Mouse (Mus musculus): ENCODE measurements around the gene Nr4a3.

Nr4a3 gene

GRCm38 (mm10) chr4:48050442-48050841 is 5.5 kb downstream of the Nr4a3 start:
- in situ Hi-C loops (cut with MboI) = no loop called here

DNA sequence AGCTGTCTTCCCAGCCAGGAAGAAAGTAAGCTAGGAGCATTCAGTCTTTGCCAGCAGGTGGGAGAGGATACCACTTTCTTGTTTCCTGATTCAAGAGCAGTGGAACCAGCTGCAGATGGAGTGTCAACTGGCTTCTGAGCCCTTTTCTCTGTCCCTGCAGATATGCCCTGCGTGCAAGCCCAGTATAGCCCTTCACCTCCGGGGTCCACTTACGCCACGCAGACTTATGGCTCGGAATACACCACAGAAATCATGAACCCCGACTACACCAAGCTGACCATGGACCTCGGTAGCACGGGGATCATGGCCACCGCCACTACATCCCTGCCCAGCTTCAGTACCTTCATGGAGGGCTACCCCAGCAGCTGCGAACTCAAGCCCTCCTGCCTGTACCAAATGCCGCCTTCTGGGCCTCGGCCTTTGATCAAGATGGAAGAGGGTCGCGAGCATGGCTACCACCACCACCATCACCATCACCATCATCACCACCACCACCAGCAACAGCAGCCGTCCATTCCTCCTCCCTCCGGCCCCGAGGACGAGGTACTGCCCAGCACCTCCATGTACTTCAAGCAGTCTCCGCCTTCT is 6.2 kb downstream of the Nr4a3 start:
- in situ Hi-C loops (cut with MboI) = no loop called here

GRCm38 (mm10) chr4:48051674-48052121 is 6.7 kb downstream of the Nr4a3 start:
- in situ Hi-C loops (cut with MboI) = no loop called here

GRCm38 (mm10) chr4:48061716-48062115 is 16.8 kb downstream of the Nr4a3 start:
- in situ Hi-C loops (cut with MboI) = no loop called here

GRCm38 (mm10) chr4:48064311-48064710 is 19.4 kb downstream of the Nr4a3 start:
- in situ Hi-C loops (cut with MboI) = no loop called here

DNA sequence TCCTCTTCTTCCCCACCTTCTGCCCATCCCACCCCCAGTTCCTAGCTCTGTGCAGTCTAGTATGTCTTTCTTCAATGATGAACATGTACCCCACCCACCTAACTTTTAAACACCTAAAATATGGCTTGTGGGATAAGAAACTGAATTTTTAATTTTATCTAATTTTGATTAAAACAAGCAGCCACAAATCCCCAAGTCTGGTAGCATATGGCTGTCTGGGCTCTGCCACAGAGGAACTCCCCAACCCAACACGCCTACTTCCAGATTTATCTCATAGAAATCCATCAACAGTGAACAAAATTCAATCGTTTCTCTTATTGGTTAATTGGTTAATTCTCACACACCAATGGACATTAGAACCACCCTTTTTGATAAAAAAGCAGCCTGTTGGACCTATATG is 21.7 kb downstream of the Nr4a3 start:
- in situ Hi-C loops (cut with MboI) = no loop called here

GRCm38 (mm10) chr4:48069111-48069510 is 24.2 kb downstream of the Nr4a3 start:
- in situ Hi-C loops (cut with MboI) = no loop called here

- in situ Hi-C loops (cut with MboI) = no loop called here
These were observed 27.1 kb downstream of the Nr4a3 start for GRCm38 (mm10) chr4:48072006-48072405.

GRCm38 (mm10) chr4:48073325-48073724 is 28.4 kb downstream of the Nr4a3 start:
- in situ Hi-C loops (cut with MboI) = no loop called here

GRCm38 (mm10) chr4:48074451-48075240 is 29.7 kb downstream of the Nr4a3 start:
- in situ Hi-C loops (cut with MboI) = no loop called here

GRCm38 (mm10) chr4:48076693-48077471 is 31.9 kb downstream of the Nr4a3 start:
- in situ Hi-C loops (cut with MboI) = no loop called here

DNA sequence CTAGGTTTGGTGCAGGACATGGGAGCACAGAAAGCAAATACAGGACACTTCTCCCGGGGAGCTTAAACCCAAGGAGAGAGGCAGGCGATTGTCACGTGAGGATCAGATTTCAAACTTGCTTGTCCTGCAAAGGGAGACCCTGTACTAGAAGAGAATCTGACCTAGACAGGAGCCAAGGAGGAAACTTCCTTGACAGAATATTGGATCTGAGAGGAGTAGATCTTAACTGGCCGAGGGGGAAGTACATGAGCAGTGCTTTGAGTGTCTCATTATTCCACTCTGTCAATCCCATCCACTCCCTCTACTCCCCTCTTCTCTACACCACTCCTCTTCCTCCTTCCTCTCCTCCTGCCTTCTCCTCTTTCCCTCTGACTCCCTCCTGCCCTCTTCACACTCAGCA is 33.3 kb downstream of the Nr4a3 start:
- in situ Hi-C loops (cut with MboI) = no loop called here

DNA sequence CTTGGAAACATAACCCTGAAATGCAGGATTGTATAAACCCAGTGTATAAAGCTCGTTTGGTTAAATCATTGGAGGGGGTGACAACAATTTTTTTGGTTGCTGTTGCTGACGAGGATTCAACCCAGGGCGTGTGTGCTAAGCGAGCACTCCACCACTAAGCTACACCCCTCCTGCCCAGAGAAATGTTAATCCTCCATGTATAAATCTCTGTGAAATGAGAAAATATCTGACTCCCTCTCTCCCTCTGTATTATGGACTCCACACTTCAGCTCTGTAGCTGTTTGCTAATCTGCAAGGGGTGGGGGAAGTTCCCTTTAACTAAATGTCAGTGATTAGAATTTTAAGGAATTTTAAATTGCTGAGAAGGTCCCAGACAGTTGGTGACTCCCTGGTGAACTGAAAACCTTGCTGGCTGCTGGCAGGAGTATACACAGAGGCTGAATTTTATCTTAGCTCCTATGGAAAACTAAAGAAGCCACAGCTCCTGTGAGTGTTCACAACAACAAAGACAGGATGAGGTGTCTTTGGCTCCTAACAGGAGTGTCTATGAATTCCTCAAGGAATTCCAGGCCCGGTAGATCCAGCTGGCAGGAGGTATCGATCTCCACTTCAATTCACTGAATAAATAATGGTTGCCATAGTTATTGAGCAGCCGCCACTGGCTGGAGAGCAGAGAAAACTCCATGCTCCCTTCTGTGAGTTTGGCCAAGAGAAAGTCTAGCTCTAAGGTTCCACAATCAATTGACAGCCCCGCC is 34.5 kb downstream of the Nr4a3 start:
- in situ Hi-C loops (cut with MboI) = no loop called here

GRCm38 (mm10) chr4:48083452-48083851 is 38.5 kb downstream of the Nr4a3 start:
- in situ Hi-C loops (cut with MboI) = no loop called here

- in situ Hi-C loops (cut with MboI) = no loop called here
These were observed 41.7 kb downstream of the Nr4a3 start for GRCm38 (mm10) chr4:48086609-48087008.

GRCm38 (mm10) chr4:48087497-48087896 is 42.5 kb downstream of the Nr4a3 start:
- in situ Hi-C loops (cut with MboI) = no loop called here

GRCm38 (mm10) chr4:48093221-48093620 is 48.3 kb downstream of the Nr4a3 start:
- in situ Hi-C loops (cut with MboI) = no loop called here

DNA sequence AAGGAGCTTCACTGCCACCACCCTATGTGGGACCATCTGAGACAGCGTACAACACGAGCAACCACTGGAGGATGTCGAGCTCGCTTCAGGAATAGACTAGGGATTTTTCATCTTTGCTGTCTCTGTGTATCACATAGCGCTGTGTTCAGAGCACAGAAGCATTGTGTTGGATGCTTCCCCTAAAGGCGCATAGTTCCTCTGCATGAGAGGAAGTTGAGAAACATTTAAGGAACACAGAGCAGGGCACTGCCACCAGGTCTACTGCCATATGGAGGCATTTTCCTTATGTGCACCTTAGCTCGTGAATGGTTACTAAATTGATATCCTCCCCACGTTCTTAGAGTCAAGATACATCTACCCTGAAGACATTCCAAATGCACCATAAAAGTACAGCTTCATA is 55.3 kb downstream of the Nr4a3 start:
- in situ Hi-C loops (cut with MboI) = no loop called here

- in situ Hi-C loops (cut with MboI) = no loop called here
These were observed 57.0 kb downstream of the Nr4a3 start for GRCm38 (mm10) chr4:48101981-48102380.

DNA sequence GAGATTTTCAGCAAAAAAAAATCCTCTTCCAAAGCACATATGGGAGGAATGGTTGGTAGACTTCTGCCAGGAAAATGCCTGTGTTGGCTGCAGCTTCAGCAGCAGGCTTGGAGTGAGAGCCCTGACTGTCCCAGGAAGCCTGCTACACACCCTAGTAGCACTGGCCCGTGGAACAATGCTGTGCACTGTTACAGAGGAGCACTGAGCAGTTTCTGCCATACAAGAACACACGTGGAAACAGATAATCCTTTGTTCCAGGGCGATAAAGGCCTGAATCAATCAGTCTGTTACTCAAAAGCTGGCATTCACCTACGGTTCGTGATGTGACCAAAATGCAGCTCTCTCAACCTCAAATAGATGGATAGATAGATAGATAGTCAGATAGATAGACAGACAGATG is 60.4 kb downstream of the Nr4a3 start:
- in situ Hi-C loops (cut with MboI) = no loop called here

GRCm38 (mm10) chr4:48107086-48107485 is 62.1 kb downstream of the Nr4a3 start:
- in situ Hi-C loops (cut with MboI) = no loop called here

GRCm38 (mm10) chr4:48108591-48108990 is 63.6 kb downstream of the Nr4a3 start:
- in situ Hi-C loops (cut with MboI) = no loop called here
